Mouse (Mus musculus) small intestine, adult 2 months (tissue): ENCODE measurements around the gene Gm11214.

Source experiments
- CTCF ChIP-seq: fragments of 200-500 bp; IDR thresholded peaks from 2 replicates; pipeline ENCODE4 v1.5.1; 2012; ENCODE audit warnings: low read depth, mild to moderate bottlenecking, control low read depth, inconsistent platforms, low read length, moderate library complexity, mixed read lengths; ENCODE audit not compliant: insufficient replicate concordance, insufficient read length; ENCODE audit errors: extremely low read depth
- POLR2A ChIP-seq: fragments of 200-500 bp; IDR thresholded peaks from 2 replicates; pipeline ENCODE4 v1.6.1; 2012; ENCODE audit warnings: low read depth, mild to moderate bottlenecking, control low read depth, inconsistent platforms, low read length, moderate library complexity

GRCm38 (mm10) chr4:63706279-63706971 lies 43.2 kb upstream of the Gm11214 start:
- TF ChIP-seq CTCF, result no peak
- no peak for TF ChIP-seq POLR2A
